Mouse (Mus musculus) liver, embryonic 14.5 days (tissue): ENCODE measurements at regions not wholly inside any gene's neighbourhood (a gene's known extent, or its start where the extent isn't known, plus 50 kb on each side); places are given as distances from the start of the nearest gene placed in this dataset.

ENCODE experiments used
- CTCF ChIP-seq: IDR thresholded peaks from 2 replicates; pipeline ENCODE4 v1.5.1; 2016; ENCODE audit warnings: antibody characterized with exemption, low read depth, control low read depth
- EP300 ChIP-seq: IDR thresholded peaks from 2 replicates; pipeline ENCODE4 v1.6.1; 2016; ENCODE audit warnings: antibody characterized with exemption, low read depth

GRCm38 (mm10) chr8:115581940-115582517 lies 125.6 kb downstream of the Maf start:
- TF ChIP-seq CTCF (no peak), EP300 (no peak)
